Mouse (Mus musculus) midbrain, embryonic 16.5 days (tissue): ENCODE measurements at regions not wholly inside any gene's neighbourhood (a gene's known extent, or its start where the extent isn't known, plus 50 kb on each side); places are given as distances from the start of the nearest gene placed in this dataset.

Experiments used
- ATAC-seq: fragments of 200-750 bp; cut with Nextera tagmentation; 2 replicates; pipeline ENCODE4 v1.8.0; 2017; ENCODE audit warnings: moderate TSS enrichment
- H3K27ac ChIP-seq: fragments of 300-500 bp; sonication (generic); 2 replicates; pipeline ENCODE4 v1.5.1; 2014; ENCODE audit warnings: mild to moderate bottlenecking, low read length, mixed read lengths
- H3K27me3 ChIP-seq: fragments of 300-500 bp; sonication (generic); 2 replicates; pipeline ENCODE4 v1.6.1; 2014; ENCODE audit warnings: low read depth, low read length, mixed read lengths; ENCODE audit not compliant: control insufficient read depth, insufficient read depth
- H3K36me3 ChIP-seq: fragments of 300-500 bp; sonication (generic); 2 replicates; pipeline ENCODE4 v1.6.1; 2014; ENCODE audit warnings: mild to moderate bottlenecking, low read length, moderate library complexity, mixed read lengths; ENCODE audit not compliant: control insufficient read depth, insufficient read depth
- H3K4me1 ChIP-seq: fragments of 300-500 bp; sonication (generic); 2 replicates; pipeline ENCODE4 v1.6.1; 2014; ENCODE audit warnings: mild to moderate bottlenecking, low read length, mixed read lengths; ENCODE audit not compliant: control insufficient read depth, insufficient read depth
- H3K4me2 ChIP-seq: fragments of 300-500 bp; sonication (generic); 2 replicates; pipeline ENCODE4 v1.6.1; 2014; ENCODE audit warnings: mild to moderate bottlenecking, low read length, mixed read lengths
- H3K4me3 ChIP-seq: fragments of 300-500 bp; sonication (generic); 2 replicates; pipeline ENCODE4 v1.5.1; 2014; ENCODE audit warnings: low read depth, mild to moderate bottlenecking, low read length, moderate library complexity, mixed read lengths
- H3K9ac ChIP-seq: fragments of 300-500 bp; sonication (generic); 2 replicates; pipeline ENCODE4 v1.6.1; 2014; ENCODE audit warnings: low read depth, low read length, mixed read lengths
- H3K9me3 ChIP-seq: fragments of 300-500 bp; sonication (generic); replicated peaks from 2 replicates; pipeline ENCODE4 v1.6.1; 2014; ENCODE audit warnings: mild to moderate bottlenecking, low read length, mixed read lengths; ENCODE audit not compliant: control insufficient read depth, poor library complexity, severe bottlenecking
- WGBS: fragments of 180-500 bp; shearing (Covaris S2); extraction: QIAGEN DNeasy Blood & Tissue Kit; methylation state at CpG from one replicate; pipeline ENCODE4 v1.1.7; 2014; 5-methylcytosine and 5-hydroxymethylcytosine counted together

- WGBS: 58% methylated on average over 7 of the region's 7 CpGs
- Histone ChIP-seq H3K27me3 (no peaks in the 10 kb centered on the region), H3K27ac (no peak overlapping the region), H3K4me2 (no peak overlapping the region), H3K9me3 (no peaks in the 10 kb centered on the region), H3K9ac (no peak overlapping the region), H3K4me1 (no peaks in the 10 kb centered on the region), H3K4me3 (no peak overlapping the region), H3K36me3 (no peaks in the 10 kb centered on the region)
- ATAC-seq: no peak
Measured at GRCm38 (mm10) chr6:93573679-93574635, 630.7 kb upstream of the Adamts9 start.

GRCm38 (mm10) chr6:93569866-93570265, 626.6 kb upstream of the Adamts9 start:
- ATAC-seq: no peak
- Histone ChIP-seq H3K9me3 (no peaks in the 10 kb centered on the region), H3K36me3 (no peaks in the 10 kb centered on the region), H3K27ac (no peak overlapping the region), H3K4me3 (no peak overlapping the region), H3K9ac (no peak overlapping the region), H3K27me3 (no peaks in the 10 kb centered on the region), H3K4me1 (no peaks in the 10 kb centered on the region), H3K4me2 (no peak overlapping the region)
- 92% methylated on average over 2 of the region's 2 CpGs for WGBS

GRCm38 (mm10) chr6:93569211-93569610, 625.9 kb upstream of the Adamts9 start:
- ATAC-seq: no peak
- no peaks in the 10 kb centered on the region for H3K36me3 ChIP-seq
- no peak overlapping the region for H3K9ac ChIP-seq
- H3K4me1 ChIP-seq: no peaks in the 10 kb centered on the region
- no peak overlapping the region for H3K27ac ChIP-seq
- 87% methylated on average over 6 of the region's 6 CpGs for WGBS
- H3K4me2 ChIP-seq: no peak overlapping the region
- no peak overlapping the region for H3K4me3 ChIP-seq
- no peaks in the 10 kb centered on the region for H3K27me3 ChIP-seq
- no peaks in the 10 kb centered on the region for H3K9me3 ChIP-seq

- 10% methylated on average over 2 of the region's 2 CpGs for WGBS
- Histone ChIP-seq H3K4me1 (no peaks in the 10 kb centered on the region), H3K9ac (no peak overlapping the region), H3K4me3 (no peak overlapping the region), H3K36me3 (no peaks in the 10 kb centered on the region), H3K27me3 (no peaks in the 10 kb centered on the region), H3K4me2 (no peak overlapping the region), H3K9me3 (no peaks in the 10 kb centered on the region), H3K27ac (no peak overlapping the region)
- no peak for ATAC-seq
Measured at GRCm38 (mm10) chr6:93566661-93567060, 623.4 kb upstream of the Adamts9 start.

- no peak for ATAC-seq
- Histone ChIP-seq H3K27ac (no peak overlapping the region), H3K27me3 (no peaks in the 10 kb centered on the region), H3K4me2 (no peak overlapping the region), H3K9me3 (no peaks in the 10 kb centered on the region), H3K4me3 (no peak overlapping the region), H3K9ac (no peak overlapping the region), H3K4me1 (no peaks in the 10 kb centered on the region), H3K36me3 (no peaks in the 10 kb centered on the region)
- WGBS: 81% methylated on average over 2 of the region's 2 CpGs
Measured at GRCm38 (mm10) chr6:93548311-93548710, 605.0 kb upstream of the Adamts9 start.

- H3K9me3 ChIP-seq: no peaks in the 10 kb centered on the region
- H3K4me2 ChIP-seq: no peak overlapping the region
- WGBS: 48% methylated on average over 1 of the region's 1 CpGs
- no peak overlapping the region for H3K27ac ChIP-seq
- no peaks in the 10 kb centered on the region for H3K4me1 ChIP-seq
- H3K9ac ChIP-seq: no peak overlapping the region
- H3K4me3 ChIP-seq: no peak overlapping the region
- no peaks in the 10 kb centered on the region for H3K36me3 ChIP-seq
- no peaks in the 10 kb centered on the region for H3K27me3 ChIP-seq
- ATAC-seq: no peak
Measured at GRCm38 (mm10) chr6:93544246-93544645, 601.0 kb upstream of the Adamts9 start.

- Histone ChIP-seq H3K4me2 (no peak overlapping the region), H3K27me3 (no peaks in the 10 kb centered on the region), H3K4me1 (no peaks in the 10 kb centered on the region), H3K9ac (no peak overlapping the region), H3K27ac (no peak overlapping the region), H3K9me3 (no peaks in the 10 kb centered on the region), H3K36me3 (no peaks in the 10 kb centered on the region), H3K4me3 (no peak overlapping the region)
- 42% methylated on average over 15 of the region's 15 CpGs for WGBS
- ATAC-seq: no peak
Measured at GRCm38 (mm10) chr6:93543354-93544129, 600.2 kb upstream of the Adamts9 start.

- Histone ChIP-seq H3K9ac (no peak overlapping the region), H3K36me3 (no peaks in the 10 kb centered on the region), H3K4me2 (no peak overlapping the region), H3K4me3 (no peak overlapping the region), H3K27ac (no peak overlapping the region), H3K27me3 (no peaks in the 10 kb centered on the region), H3K9me3 (no peaks in the 10 kb centered on the region), H3K4me1 (no peaks in the 10 kb centered on the region)
- WGBS: 79% methylated on average over 1 of the region's 1 CpGs
- no peak for ATAC-seq
Measured at GRCm38 (mm10) chr6:93539583-93539982, 596.3 kb upstream of the Adamts9 start.

GRCm38 (mm10) chr6:93539171-93539570, 595.9 kb upstream of the Adamts9 start:
- 87% methylated on average over 4 of the region's 4 CpGs for WGBS
- Histone ChIP-seq H3K9me3 (no peaks in the 10 kb centered on the region), H3K27me3 (no peaks in the 10 kb centered on the region), H3K4me2 (no peak overlapping the region), H3K4me3 (no peak overlapping the region), H3K27ac (no peak overlapping the region), H3K9ac (no peak overlapping the region), H3K4me1 (no peaks in the 10 kb centered on the region), H3K36me3 (no peaks in the 10 kb centered on the region)
- ATAC-seq: no peak
